Mouse (Mus musculus) cortical plate, adult 2 months (tissue): ENCODE results near the gene Ptprc. TPM values are rescaled to one million over a fixed set of nuclear protein-coding genes. Genes with fewer than 3 reads are reported as not detected.

Experiments
- H3K27ac ChIP-seq: fragments of 200-500 bp; 2 replicates; pipeline ENCODE4 v1.5.1; 2012; ENCODE audit warnings: low read length, control low read depth, inconsistent platforms; ENCODE audit not compliant: insufficient read depth
- H3K4me1 ChIP-seq: fragments of 200-500 bp; 2 replicates; pipeline ENCODE4 v1.6.1; 2011; ENCODE audit warnings: low read length; ENCODE audit not compliant: control insufficient read depth, insufficient read depth
- H3K4me3 ChIP-seq: fragments of 200-500 bp; 2 replicates; pipeline ENCODE4 v1.5.1; 2011; ENCODE audit warnings: mild to moderate bottlenecking, low read length, control low read depth; ENCODE audit not compliant: insufficient read depth
- CTCF ChIP-seq: fragments of 200-500 bp; IDR thresholded peaks from 2 replicates; pipeline ENCODE4 v1.5.1; 2011; ENCODE audit warnings: mild to moderate bottlenecking, control low read depth, low read length; ENCODE audit not compliant: insufficient read depth; ENCODE audit errors: extremely low read depth
- POLR2A ChIP-seq: fragments of 200-500 bp; IDR thresholded peaks from 2 replicates; pipeline ENCODE4 v1.6.1; 2011; ENCODE audit warnings: mild to moderate bottlenecking, low read length, control low read depth; ENCODE audit not compliant: insufficient read depth; ENCODE audit errors: extremely low read depth
- polyA plus RNA-seq: library from polyadenylated mRNA; depleted of rRNA; stranded (reverse); fragments of >200 nt; gene quantifications from 2 replicates; pipeline ENCODE4 v1.2.3, GENCODE M21; 2012

The Ptprc gene
- polyA plus RNA-seq, 1 experiment, result 2.4 TPM

DNA sequence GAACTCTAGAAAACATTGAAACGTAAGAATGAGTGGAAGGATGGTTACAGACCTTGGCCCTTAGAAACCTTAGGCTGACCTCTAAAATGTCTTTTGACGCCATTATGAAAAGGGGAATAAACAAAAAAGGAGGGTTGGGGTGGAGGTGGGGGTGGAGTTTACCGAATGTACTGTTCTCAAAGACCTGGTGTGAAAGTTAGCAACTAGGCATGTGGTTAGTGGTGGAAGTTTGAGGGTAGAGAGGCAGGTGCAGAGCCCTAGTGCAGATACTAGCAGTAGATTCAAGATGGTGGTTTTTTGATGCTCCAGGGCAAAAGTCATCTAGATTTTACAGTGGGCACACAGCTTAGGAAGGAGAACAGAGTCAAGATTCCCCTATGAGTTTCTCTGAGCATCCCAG is 18.5 kb downstream of the Ptprc start:
- no peak overlapping the region for H3K4me3 ChIP-seq
- TF ChIP-seq CTCF, result no peak
- TF ChIP-seq POLR2A, result no peak

DNA sequence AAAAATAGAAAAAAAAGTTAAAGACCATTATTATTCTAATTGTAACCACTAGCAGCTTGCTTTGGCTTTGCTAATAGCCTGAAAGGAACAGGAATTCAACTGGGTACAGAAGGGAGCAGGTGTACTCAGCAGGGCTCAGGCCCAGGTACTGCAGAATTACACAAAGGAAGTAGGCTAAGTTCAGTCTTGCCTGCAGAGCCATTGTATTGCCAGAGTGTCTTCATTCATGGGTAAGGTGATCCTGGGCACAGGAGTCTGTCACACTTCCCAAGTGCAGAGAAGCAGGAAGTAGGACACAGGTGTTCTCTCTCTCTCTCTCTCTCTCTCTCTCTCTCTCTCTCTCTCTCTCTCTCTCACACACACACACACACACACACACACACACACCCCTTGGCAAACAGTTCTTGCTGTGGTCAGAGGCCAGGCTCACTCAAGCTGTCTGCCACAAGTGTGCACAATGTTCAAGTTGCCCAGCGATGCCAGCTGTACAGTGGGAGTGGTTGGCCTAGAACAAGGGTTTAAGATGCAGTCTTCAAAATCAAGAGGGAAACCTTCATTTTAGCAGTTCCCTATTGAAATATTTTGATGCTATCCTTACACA is 21.2 kb downstream of the Ptprc start:
- TF ChIP-seq CTCF (no peak), POLR2A (no peak)
- no peak overlapping the region for H3K4me3 ChIP-seq

More for the DNA sequence above, 18.5 kb downstream of the Ptprc start:
- Histone ChIP-seq H3K4me1 (no peaks in the 10 kb centered on the region), H3K27ac (no peak overlapping the region)

DNA sequence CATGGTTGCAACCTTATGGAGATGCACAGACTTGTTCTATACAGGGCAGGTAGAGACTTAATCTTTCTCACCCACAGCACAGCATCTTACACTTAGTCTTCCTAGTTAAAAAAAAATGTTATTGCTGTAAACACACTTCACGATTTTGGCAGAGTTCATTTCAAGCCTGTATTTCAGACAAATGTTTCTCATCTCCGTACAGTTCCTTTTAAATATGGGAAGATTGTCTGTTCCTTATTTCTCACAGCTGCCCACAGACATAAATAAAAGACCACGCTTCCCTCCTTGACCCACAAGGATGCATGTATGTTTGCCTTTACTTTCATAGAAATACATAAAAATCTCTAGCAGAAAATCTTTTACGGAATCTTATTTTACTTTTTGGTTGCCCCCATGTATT is 22.4 kb downstream of the Ptprc start:
- no peak overlapping the region for H3K27ac ChIP-seq
- H3K4me3 ChIP-seq, result no peak overlapping the region
- H3K4me1 ChIP-seq, result no peaks in the 10 kb centered on the region
- TF ChIP-seq CTCF, result no peak
- TF ChIP-seq POLR2A, result no peak

More for the DNA sequence above, 21.2 kb downstream of the Ptprc start:
- H3K27ac ChIP-seq, result no peak overlapping the region
- no peaks in the 10 kb centered on the region for H3K4me1 ChIP-seq

DNA sequence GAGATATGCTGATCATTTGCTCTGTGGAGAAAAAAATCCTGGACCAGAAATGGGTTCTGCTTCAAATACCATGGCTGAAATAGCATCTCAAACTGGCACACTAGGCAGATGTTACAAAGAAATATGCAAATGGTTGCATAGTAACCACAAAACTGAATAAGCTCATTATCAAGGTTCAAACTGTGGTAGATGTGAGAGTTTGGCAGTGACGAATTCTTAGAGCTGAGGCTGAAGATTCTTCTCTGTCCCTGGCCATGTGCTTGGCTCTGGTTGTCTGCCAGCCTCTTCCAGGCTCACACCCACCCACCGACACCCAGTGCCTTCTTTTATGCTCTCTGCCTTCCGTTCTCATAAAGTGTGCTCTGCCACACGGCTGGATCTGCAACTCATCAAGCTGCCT is 26.7 kb downstream of the Ptprc start:
- Histone ChIP-seq H3K4me1 (no peaks in the 10 kb centered on the region), H3K27ac (no peak overlapping the region), H3K4me3 (no peak overlapping the region)
- TF ChIP-seq CTCF (no peak), POLR2A (no peak)

DNA sequence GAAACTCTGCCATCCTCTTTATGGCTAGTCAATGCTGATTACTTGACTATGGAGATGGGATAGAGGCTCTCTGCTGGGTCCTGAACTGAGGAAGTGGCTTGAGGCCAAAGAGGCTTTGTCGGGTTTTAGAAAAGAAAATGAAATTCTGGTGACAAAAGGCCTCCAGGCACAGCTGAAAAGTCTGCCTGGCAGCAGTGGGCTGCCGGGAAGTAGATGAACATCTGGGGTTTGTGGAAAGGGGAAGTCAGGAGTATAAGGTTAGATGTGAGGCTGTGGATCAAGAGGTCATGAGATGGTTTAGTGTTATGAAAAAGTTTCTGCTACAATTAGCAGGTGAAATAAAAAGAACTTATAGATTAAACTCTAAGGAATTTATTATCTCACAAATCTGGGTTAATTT is 29.9 kb downstream of the Ptprc start:
- Histone ChIP-seq H3K4me1 (no peaks in the 10 kb centered on the region), H3K4me3 (no peak overlapping the region), H3K27ac (no peak overlapping the region)
- no peak for TF ChIP-seq POLR2A
- no peak for TF ChIP-seq CTCF

DNA sequence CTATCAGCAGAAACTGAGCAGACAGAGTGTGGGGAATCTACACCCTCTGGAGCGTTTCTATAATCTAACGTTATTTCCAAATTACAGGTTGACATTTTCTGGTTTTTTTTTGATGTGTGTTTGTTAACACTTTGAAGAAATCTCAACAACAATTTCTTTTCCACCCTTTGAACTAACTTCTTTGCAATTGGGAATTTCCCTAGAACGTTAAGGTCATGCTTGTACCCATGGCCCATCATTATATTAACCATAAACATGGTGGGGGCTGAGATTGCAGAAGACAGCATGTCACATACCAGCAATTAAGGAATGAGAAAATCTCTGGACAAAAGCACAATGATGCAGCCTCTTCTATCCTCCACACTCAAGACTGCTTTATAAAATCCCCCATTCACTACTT is 30.4 kb downstream of the Ptprc start:
- Histone ChIP-seq H3K27ac (no peak overlapping the region), H3K4me3 (no peak overlapping the region), H3K4me1 (no peaks in the 10 kb centered on the region)
- TF ChIP-seq POLR2A (no peak), CTCF (no peak)

DNA sequence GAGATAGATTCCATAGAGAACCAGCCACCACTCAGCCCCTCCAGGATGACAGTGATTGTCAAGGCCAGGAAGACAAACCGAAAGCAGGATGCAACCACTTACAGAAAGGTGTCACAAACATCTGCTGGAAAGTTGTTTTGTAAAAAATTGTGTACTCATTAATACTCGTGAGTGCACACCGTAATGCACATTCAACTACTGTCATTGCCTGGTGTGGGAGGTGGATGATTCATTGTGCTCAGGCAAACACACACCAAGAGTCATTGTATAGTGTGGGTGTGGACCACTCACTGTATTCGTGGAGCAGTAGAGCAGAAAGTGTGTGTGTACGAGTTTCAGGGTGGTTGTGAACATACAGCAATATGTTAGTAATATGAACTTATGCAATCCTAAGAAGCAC is 31.1 kb downstream of the Ptprc start:
- Histone ChIP-seq H3K27ac (no peak overlapping the region), H3K4me3 (no peak overlapping the region), H3K4me1 (no peaks in the 10 kb centered on the region)
- TF ChIP-seq POLR2A, result no peak
- no peak for TF ChIP-seq CTCF

DNA sequence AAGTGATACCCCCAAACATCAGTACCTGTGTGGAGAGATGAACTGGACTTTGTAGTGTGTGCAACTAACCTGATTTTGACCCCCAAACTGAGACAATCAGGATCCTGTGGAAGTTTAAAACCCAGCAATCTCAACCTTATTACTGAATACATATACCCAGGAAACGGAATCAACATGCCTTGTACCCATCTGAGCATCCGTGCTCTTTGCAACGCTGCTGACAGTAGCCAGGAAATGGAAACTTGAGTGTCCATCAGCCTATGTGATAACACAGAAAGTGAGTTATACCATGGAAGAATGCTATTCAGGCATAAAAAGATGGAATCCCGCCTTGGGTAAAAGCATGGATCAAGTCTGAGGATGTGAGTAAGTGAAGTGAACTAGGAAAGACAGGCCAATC is 34.7 kb downstream of the Ptprc start:
- no peaks in the 10 kb centered on the region for H3K4me1 ChIP-seq
- no peak overlapping the region for H3K27ac ChIP-seq
- no peak for TF ChIP-seq POLR2A
- TF ChIP-seq CTCF, result no peak
- no peak overlapping the region for H3K4me3 ChIP-seq

DNA sequence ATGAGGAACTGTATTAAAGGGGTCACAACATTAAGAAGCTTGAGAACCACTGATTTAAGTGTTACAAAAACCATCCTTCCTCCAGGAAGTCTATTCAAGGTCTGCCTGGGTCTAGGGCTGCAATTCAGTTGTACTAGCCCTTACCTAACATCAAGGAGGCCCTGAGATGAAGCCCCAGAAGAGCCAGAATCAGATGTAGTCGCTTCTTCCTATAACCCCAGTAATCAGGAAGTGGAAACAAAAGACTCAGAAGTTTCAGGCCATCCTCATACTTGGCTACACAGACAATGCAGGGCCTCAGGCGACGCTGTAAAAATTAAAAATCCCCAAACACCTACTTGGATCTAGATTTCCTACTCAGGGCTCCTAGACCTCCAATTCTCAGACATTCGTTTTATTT is 37.8 kb downstream of the Ptprc start:
- TF ChIP-seq POLR2A, result no peak
- no peak for TF ChIP-seq CTCF
- Histone ChIP-seq H3K4me3 (no peak overlapping the region), H3K4me1 (no peaks in the 10 kb centered on the region), H3K27ac (no peak overlapping the region)

DNA sequence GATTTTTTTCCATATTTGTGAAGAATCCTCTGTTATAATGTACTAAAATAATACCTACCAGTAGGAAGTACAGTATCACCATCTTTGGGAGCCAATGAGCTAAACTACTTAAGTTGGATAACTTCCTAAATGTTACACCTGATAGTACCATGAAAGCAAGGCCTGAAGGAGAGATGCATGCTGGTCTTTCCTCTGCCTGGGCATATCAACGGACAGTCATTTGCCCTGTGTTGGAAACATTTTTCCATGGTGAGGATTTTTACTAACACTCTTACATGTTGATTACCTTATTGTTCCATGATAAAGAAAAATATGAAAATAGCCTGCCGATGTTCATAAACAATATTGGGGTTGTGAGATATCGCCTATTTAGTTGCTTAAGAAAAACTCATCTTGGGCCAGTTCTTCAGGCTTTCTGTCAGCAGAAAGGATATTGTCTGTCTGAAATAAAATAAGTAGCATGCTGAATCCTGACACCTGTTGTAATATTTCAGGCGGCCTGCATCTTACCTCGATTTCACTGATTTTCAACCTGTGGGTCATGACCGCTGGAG is 38.4 kb downstream of the Ptprc start:
- TF ChIP-seq POLR2A (no peak), CTCF (no peak)
- Histone ChIP-seq H3K27ac (no peak overlapping the region), H3K4me3 (no peak overlapping the region), H3K4me1 (no peaks in the 10 kb centered on the region)
